In genomic region chr5:64802795-64803719, GRCm38 (mm10) we compare ENCODE assay signal across 7 mouse cellular contexts. TPM values are rescaled to one million over a fixed set of nuclear protein-coding genes. Genes with fewer than 3 reads are reported as not detected.
DNase-seq lines count a peak whose midpoint lies in the region; ATAC-seq and TF ChIP-seq lines count a peak whose summit lies in the region.

Gene Klf3 (plus strand): TSS chr5:64803388.

- H3K36me3 ChIP-seq in embryonic facial prominence, embryonic 10.5 days (replicated peaks) = peaks cover 14% of the 10 kb centered on the region
- H3K36me3 ChIP-seq in intestine, postnatal 0 days (ENCODE audit: control insufficient read depth, insufficient read depth) = no peaks in the 10 kb centered on the region
- H3K36me3 ChIP-seq in limb, embryonic 11.5 days (ENCODE audit: control insufficient read depth, insufficient read depth, low read length) = no peaks in the 10 kb centered on the region
- H3K36me3 ChIP-seq in midbrain, embryonic 13.5 days = no peaks in the 10 kb centered on the region

- peak; percentile 72 for ATAC-seq in granulocyte monocyte progenitor cell, adult 5-6 weeks (replicated peaks; ENCODE audit: poor library complexity, severe bottlenecking)
- peak; percentile 94 for ATAC-seq in intestine, postnatal 0 days
- ATAC-seq in limb, embryonic 11.5 days (ENCODE audit: insufficient number of reproducible peaks, low FRiP score, low TSS enrichment, low read depth) = peak; percentile 89
- peak; percentile 92 for ATAC-seq in midbrain, embryonic 13.5 days

- H3K4me3 ChIP-seq in embryonic facial prominence, embryonic 10.5 days = peak within 1 kb of the TSS; percentile 87
- peak within 1 kb of the TSS; percentile 91 for H3K4me3 ChIP-seq in intestine, postnatal 0 days (ENCODE audit: low read depth, low read length)
- peak within 1 kb of the TSS; percentile 79 for H3K4me3 ChIP-seq in limb, embryonic 11.5 days (ENCODE audit: low read depth, low read length)
- peak within 1 kb of the TSS; percentile 78 for H3K4me3 ChIP-seq in midbrain, embryonic 13.5 days (replicated peaks)

- peaks cover 57% of the 10 kb centered on the region for H3K4me1 ChIP-seq in embryonic facial prominence, embryonic 10.5 days
- H3K4me1 ChIP-seq in intestine, postnatal 0 days (replicated peaks; ENCODE audit: control insufficient read depth, insufficient read depth, low read length) = peaks cover 9% of the 10 kb centered on the region
- peaks cover 27% of the 10 kb centered on the region for H3K4me1 ChIP-seq in limb, embryonic 11.5 days (ENCODE audit: control insufficient read depth, insufficient read depth, low read length)
- peaks cover 37% of the 10 kb centered on the region for H3K4me1 ChIP-seq in midbrain, embryonic 13.5 days (replicated peaks)

- peak within 1 kb of the TSS; percentile 99 for H3K27ac ChIP-seq in embryonic facial prominence, embryonic 10.5 days (replicated peaks)
- peak within 1 kb of the TSS; percentile 99 for H3K27ac ChIP-seq in intestine, postnatal 0 days (ENCODE audit: low read depth, low read length)
- peak within 1 kb of the TSS; percentile 98 for H3K27ac ChIP-seq in limb, embryonic 11.5 days (replicated peaks; ENCODE audit: low read depth, low read length)
- peak within 1 kb of the TSS; percentile 96 for H3K27ac ChIP-seq in midbrain, embryonic 13.5 days

- DNase-seq in adrenal gland, postnatal 14 days = peak; percentile 98
- peak; percentile 94 for DNase-seq in embryonic facial prominence, embryonic 10.5 days (ENCODE audit: low spot score)
- DNase-seq in limb, embryonic 11.5 days (ENCODE audit: low spot score) = peak; percentile 90
- DNase-seq in spleen, adult 12 weeks (ENCODE audit: low spot score) = peak; percentile 90

- under 1% methylated on average over 116 of the region's 116 CpGs for WGBS in embryonic facial prominence, embryonic 10.5 days
- WGBS in intestine, postnatal 0 days = under 1% methylated on average over 95 of the region's 116 CpGs
- WGBS in limb, embryonic 11.5 days = under 1% methylated on average over 80 of the region's 116 CpGs
- WGBS in midbrain, embryonic 13.5 days = under 1% methylated on average over 84 of the region's 116 CpGs

- peak within 1 kb of the TSS; percentile 99 for H3K9ac ChIP-seq in intestine, postnatal 0 days (ENCODE audit: low read depth, low read length)
- H3K9ac ChIP-seq in limb, embryonic 11.5 days (ENCODE audit: low read length) = peak within 1 kb of the TSS; percentile 95
- peak within 1 kb of the TSS; percentile 91 for H3K9ac ChIP-seq in midbrain, embryonic 13.5 days (replicated peaks)

- no peaks in the 10 kb centered on the region for H3K27me3 ChIP-seq in embryonic facial prominence, embryonic 10.5 days (replicated peaks; ENCODE audit: low read depth, poor library complexity, severe bottlenecking)
- H3K27me3 ChIP-seq in intestine, postnatal 0 days (replicated peaks; ENCODE audit: control insufficient read depth, insufficient read depth, low read length) = no peaks in the 10 kb centered on the region
- H3K27me3 ChIP-seq in limb, embryonic 11.5 days (ENCODE audit: control insufficient read depth, insufficient read depth, low read length) = no peaks in the 10 kb centered on the region
- no peaks in the 10 kb centered on the region for H3K27me3 ChIP-seq in midbrain, embryonic 13.5 days

- TF ChIP-seq CTCF in intestine, postnatal 0 days (IDR thresholded peaks at IDR 0.05; ENCODE audit: low read depth) = peak; percentile 55

- peaks cover 9% of the 10 kb centered on the region; the same call in 1 of the 2 replicates for H3K9me3 ChIP-seq in embryonic facial prominence, embryonic 10.5 days
- no peaks in the 10 kb centered on the region for H3K9me3 ChIP-seq in intestine, postnatal 0 days (ENCODE audit: control insufficient read depth)
- no peaks in the 10 kb centered on the region for H3K9me3 ChIP-seq in limb, embryonic 11.5 days (ENCODE audit: control insufficient read depth, low read length)
- no peaks in the 10 kb centered on the region for H3K9me3 ChIP-seq in midbrain, embryonic 13.5 days

- H3K4me2 ChIP-seq in intestine, postnatal 0 days (replicated peaks; ENCODE audit: low read depth) = peak within 1 kb of the TSS; percentile 82
- H3K4me2 ChIP-seq in limb, embryonic 11.5 days (ENCODE audit: low read depth, severe bottlenecking) = peak within 1 kb of the TSS; percentile 72
- H3K4me2 ChIP-seq in midbrain, embryonic 13.5 days (replicated peaks) = peak within 1 kb of the TSS; percentile 81

RNA-seq across cellular contexts. Expression of gene Klf3, which starts in this region (rescaled TPM):
- total RNA-seq in adrenal gland, postnatal 14 days (2021) = 73.5 and 74.1 TPM in 2 replicates
- 55.0 and 55.2 TPM in 2 replicates for polyA plus RNA-seq in embryonic facial prominence, embryonic 10.5 days (2016; fragmentation: Nextera tagmentation; extraction: Ambion mirVana)
- 23.6 and 28.1 TPM in 2 replicates for total RNA-seq in granulocyte monocyte progenitor cell, adult 5-6 weeks (2014; fragmentation: Nextera tagmentation)
- total RNA-seq in granulocyte monocyte progenitor cell, adult 5-6 weeks (2017) = 6.9 and 8.9 TPM in 2 replicates
- 76.9 and 79.3 TPM in 2 replicates for polyA plus RNA-seq in intestine, postnatal 0 days (2015; fragmentation: Nextera tagmentation; extraction: Ambion mirVana)
- polyA plus RNA-seq in limb, embryonic 11.5 days (2014; fragmentation: Nextera tagmentation; extraction: Ambion mirVana) = 38.6 and 43.6 TPM in 2 replicates
- polyA plus RNA-seq in midbrain, embryonic 13.5 days (2015; fragmentation: Nextera tagmentation; extraction: Ambion mirVana) = 19.2 and 26.0 TPM in 2 replicates

Comparison
In these comparisons a context has a peak if more than half of its experiments do, and no peak if none do; other contexts are left out.
1. Peak in every context shown above with its lines: DNase-seq, ATAC-seq, H3K4me3 ChIP-seq and H3K27ac ChIP-seq.